Mouse (Mus musculus) hindbrain, embryonic 11.5 days (tissue): Measurements from ENCODE around the gene Ccdc169. TPM values are rescaled to one million over a fixed set of nuclear protein-coding genes. Genes with fewer than 3 reads are reported as not detected.

Experiments used
- ATAC-seq: fragments of 200-750 bp; cut with Nextera tagmentation; 2 replicates; pipeline ENCODE4 v1.8.0; 2017; ENCODE audit warnings: mild to moderate bottlenecking, moderate TSS enrichment, moderate library complexity; ENCODE audit not compliant: low FRiP score
- DNase-seq: peaks from one replicate; pipeline ENCODE4 v3.0.0-alpha.2; 2015; ENCODE audit warnings: low spot score
- H3K27ac ChIP-seq: fragments of 300-500 bp; sonication (generic); 2 replicates; pipeline ENCODE4 v1.5.1; 2014; ENCODE audit warnings: mild to moderate bottlenecking, low read depth, low read length
- H3K27me3 ChIP-seq: fragments of 300-500 bp; sonication (generic); 2 replicates; pipeline ENCODE4 v1.6.1; 2014; ENCODE audit warnings: mild to moderate bottlenecking, low read length, moderate library complexity, mixed read lengths; ENCODE audit not compliant: control insufficient read depth, insufficient read depth
- H3K36me3 ChIP-seq: fragments of 300-500 bp; sonication (generic); 2 replicates; pipeline ENCODE4 v1.6.1; 2014; ENCODE audit warnings: mild to moderate bottlenecking, low read length, moderate library complexity, mixed read lengths; ENCODE audit not compliant: control insufficient read depth, insufficient read depth
- H3K4me1 ChIP-seq: fragments of 300-500 bp; sonication (generic); replicated peaks from 2 replicates; pipeline ENCODE4 v1.6.1; 2014; ENCODE audit warnings: low read length, mixed read lengths; ENCODE audit not compliant: control insufficient read depth, insufficient read depth
- H3K4me2 ChIP-seq: fragments of 300-500 bp; sonication (generic); replicated peaks from 2 replicates; pipeline ENCODE4 v1.6.1; 2014; ENCODE audit warnings: mild to moderate bottlenecking, low read depth, low read length
- H3K4me3 ChIP-seq: fragments of 300-500 bp; sonication (generic); 2 replicates; pipeline ENCODE4 v1.5.1; 2014; ENCODE audit warnings: low read depth, low read length
- H3K9ac ChIP-seq: fragments of 300-500 bp; sonication (generic); 2 replicates; pipeline ENCODE4 v1.6.1; 2014; ENCODE audit warnings: low read depth, low read length
- H3K9me3 ChIP-seq: fragments of 300-500 bp; sonication (generic); 2 replicates; pipeline ENCODE4 v1.6.1; 2016; ENCODE audit warnings: low read length; ENCODE audit not compliant: control insufficient read depth
- WGBS: fragments of 180-500 bp; shearing (Covaris S2); extraction: QIAGEN DNeasy Blood & Tissue Kit; methylation state at CpG from one replicate; pipeline ENCODE4 v1.1.7; 2014; 5-methylcytosine and 5-hydroxymethylcytosine counted together
- polyA plus RNA-seq: library from polyadenylated mRNA; unstranded; fragments of >200 nt; fragmentation: Nextera tagmentation; extraction: Ambion mirVana; gene quantifications from 2 replicates; pipeline ENCODE4 v1.2.1, GENCODE M21; 2014

Ccdc169 gene
- polyA plus RNA-seq, 1 experiment from 2014 or later = 0.20 TPM

DNA sequence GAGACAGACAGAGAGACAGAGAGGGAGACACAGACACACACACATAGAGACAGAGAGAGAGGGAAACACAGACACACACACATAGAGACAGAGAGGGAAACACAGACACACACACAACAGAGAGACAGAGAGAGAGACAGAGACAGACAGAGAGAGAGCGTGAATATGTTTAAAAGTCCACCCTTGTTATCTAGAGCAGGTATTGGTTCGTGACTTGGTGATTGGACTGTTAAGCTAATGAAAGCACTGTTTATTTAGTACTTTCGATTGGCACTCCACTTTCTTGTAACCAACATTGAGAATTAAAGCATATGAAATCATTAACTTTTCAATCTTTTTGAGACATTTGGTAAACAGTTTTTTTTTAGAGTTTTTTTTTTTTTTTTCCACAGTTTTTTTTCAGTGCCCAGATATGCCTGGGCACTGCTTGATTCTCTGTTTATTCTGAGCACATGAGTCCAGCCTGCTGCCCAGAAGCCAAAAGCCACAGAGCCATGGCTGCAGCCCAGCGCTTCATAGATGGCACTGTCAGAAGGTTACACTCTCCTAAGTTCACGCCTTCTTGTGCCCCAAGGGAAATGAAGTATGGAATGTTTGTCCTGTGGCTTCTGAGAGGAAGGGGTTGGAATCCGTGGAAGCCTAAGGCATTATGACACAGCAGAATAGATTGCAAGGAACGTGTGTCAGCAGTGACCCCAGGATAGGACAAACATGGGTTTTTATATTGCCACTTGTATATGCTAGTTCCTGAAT, 22.6 kb upstream of the Ccdc169 start:
- DNase-seq (peak; percentile 22), ATAC-seq (no peak)
- H3K36me3 ChIP-seq = peaks cover 10% of the 10 kb centered on the region
- no peak overlapping the region for H3K4me3 ChIP-seq
- no peak overlapping the region for H3K27ac ChIP-seq
- H3K9me3 ChIP-seq = no peaks in the 10 kb centered on the region
- H3K4me2 ChIP-seq = no peak overlapping the region
- no peaks in the 10 kb centered on the region for H3K4me1 ChIP-seq
- WGBS = 69% methylated on average over 7 of the region's 7 CpGs
- H3K27me3 ChIP-seq = no peaks in the 10 kb centered on the region
- no peak overlapping the region for H3K9ac ChIP-seq

DNA sequence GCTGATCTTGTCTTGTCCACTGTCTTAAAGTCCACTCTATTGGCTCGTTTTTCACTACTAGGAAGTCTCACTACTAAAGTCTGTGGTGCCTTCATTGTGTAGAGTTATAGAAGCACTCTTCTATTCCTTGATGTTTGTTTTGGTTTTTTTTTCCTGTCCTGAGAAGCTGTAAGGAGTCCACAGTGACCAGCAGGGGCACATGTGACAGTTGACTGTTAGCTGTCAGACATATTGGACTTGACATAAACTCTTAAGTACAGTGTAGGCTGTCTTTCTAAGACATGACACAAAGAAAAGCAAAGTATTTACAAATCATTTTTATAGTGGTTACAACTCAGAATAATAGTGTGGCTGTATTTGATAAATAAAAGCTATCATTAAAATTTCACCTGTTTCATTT, 22.1 kb upstream of the Ccdc169 start:
- Histone ChIP-seq H3K4me1 (no peaks in the 10 kb centered on the region), H3K4me2 (no peak overlapping the region), H3K4me3 (no peak overlapping the region), H3K9ac (no peak overlapping the region), H3K9me3 (no peaks in the 10 kb centered on the region), H3K27ac (no peak overlapping the region), H3K36me3 (peaks cover 10% of the 10 kb centered on the region), H3K27me3 (no peaks in the 10 kb centered on the region)
- ATAC-seq (no peak), DNase-seq (no peak)
- WGBS = 52% methylated on average over 1 of the region's 1 CpGs

DNA sequence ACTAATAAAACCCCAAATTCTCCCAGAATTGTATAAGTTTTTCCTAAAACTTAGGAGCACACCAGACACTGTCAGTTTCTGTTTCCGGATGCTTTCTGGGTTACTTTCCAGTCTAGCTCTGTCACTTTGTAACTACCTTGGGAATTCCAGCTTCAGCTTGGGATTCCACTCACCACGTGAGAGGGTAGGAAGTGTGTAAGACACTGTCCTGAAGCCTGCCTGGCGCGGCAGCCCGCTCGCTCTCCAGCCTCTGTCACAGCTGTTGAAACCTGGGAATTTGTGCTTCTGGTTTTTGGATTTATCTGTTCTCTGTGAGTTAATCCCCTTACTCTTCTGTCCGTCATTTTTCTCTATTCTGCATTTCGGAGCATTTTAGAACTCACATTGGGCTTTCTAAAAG, 21.1 kb upstream of the Ccdc169 start:
- DNase-seq = no peak
- no peak for ATAC-seq
- Histone ChIP-seq H3K4me2 (no peak overlapping the region), H3K4me1 (no peaks in the 10 kb centered on the region), H3K9ac (no peak overlapping the region), H3K9me3 (no peaks in the 10 kb centered on the region), H3K27me3 (no peaks in the 10 kb centered on the region), H3K27ac (no peak overlapping the region), H3K36me3 (peaks cover 10% of the 10 kb centered on the region), H3K4me3 (no peak overlapping the region)
- WGBS = 94% methylated on average over 8 of the region's 8 CpGs

DNA sequence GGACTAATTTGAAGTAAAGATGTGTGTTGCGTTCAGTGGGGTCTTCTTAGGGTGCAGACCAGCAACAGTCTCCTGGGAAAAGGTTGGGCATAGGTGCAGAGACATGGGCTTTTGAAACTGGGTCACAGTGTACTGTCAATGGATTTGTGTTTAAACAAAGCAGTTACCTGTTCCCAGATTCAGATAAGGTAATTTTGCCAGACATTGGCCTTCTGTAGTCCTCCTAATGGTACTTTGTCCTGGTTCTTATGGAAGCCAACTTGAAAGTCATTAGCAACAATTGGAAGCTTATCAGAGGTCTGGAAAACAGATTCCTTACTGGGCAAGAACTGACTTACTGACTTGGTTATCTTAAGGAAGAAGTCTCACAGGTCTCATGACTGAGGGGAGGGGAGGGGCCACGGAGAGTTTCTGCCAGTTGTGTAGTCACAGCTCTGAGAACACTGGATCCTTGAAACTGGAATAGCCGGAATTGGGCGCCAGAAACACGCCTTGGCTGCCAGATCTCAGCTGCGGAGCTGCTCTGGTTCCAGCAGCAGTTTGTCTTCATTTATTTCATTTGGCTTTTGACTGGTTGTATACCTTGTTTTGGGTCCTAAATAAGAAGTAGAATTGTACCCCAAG, 17.8 kb upstream of the Ccdc169 start:
- no peak overlapping the region for H3K4me3 ChIP-seq
- H3K9me3 ChIP-seq = no peaks in the 10 kb centered on the region
- H3K4me2 ChIP-seq = no peak overlapping the region
- no peaks in the 10 kb centered on the region for H3K4me1 ChIP-seq
- H3K36me3 ChIP-seq = peaks cover 13% of the 10 kb centered on the region
- ATAC-seq = no peak
- no peak overlapping the region for H3K9ac ChIP-seq
- WGBS = 95% methylated on average over 6 of the region's 6 CpGs
- no peak for DNase-seq
- H3K27me3 ChIP-seq = no peaks in the 10 kb centered on the region
- no peak overlapping the region for H3K27ac ChIP-seq

DNA sequence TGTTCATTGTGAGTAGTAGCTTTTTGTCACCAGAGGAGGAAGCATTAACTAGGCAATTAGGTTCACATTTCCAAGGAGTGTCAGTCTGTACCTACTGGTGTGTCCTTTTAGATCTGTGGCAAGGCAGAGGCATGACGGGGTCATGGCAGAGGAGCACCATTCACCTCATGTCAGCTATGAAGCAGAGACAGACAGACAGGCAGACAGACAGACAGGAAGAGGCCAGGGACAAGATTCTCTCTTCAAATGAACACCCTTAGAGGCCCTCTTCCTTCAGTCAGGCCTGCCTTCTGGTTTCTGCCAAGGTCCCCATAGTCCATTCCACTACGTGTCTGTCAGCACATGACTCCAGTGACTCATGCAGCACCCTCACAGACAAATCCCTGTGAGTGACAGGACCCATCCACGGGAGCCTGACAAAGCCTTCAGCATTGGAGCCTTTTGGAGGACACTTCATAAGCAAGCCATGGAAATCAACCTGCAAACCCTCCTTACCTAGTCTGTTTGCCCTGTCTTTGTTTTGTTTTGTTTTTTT, 14.7 kb upstream of the Ccdc169 start:
- Histone ChIP-seq H3K9me3 (no peaks in the 10 kb centered on the region), H3K4me1 (no peaks in the 10 kb centered on the region), H3K36me3 (peaks cover 11% of the 10 kb centered on the region), H3K27ac (no peak overlapping the region), H3K27me3 (no peaks in the 10 kb centered on the region), H3K9ac (no peak overlapping the region), H3K4me2 (no peak overlapping the region), H3K4me3 (no peak overlapping the region)
- no peak for ATAC-seq
- DNase-seq = no peak
- 90% methylated on average over 3 of the region's 3 CpGs for WGBS

DNA sequence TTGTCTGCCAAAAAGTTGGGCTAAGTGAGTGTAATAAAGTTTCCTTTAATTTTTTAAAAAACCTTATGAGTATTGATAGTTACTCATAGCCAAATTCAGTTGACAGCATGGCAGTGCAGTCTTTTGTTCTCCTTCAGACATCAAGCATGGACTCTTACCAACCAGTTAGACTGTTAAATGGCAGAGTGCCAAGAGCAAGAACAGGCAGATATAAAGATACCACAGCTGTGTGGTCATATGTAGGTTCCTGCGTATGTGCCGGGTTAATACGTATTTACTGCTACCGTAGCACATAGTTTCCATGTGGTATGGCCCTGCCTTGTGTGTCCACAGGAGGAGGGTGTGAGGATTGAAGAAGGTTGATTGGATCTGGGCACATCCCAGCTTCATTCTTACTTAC, 14.1 kb upstream of the Ccdc169 start:
- Histone ChIP-seq H3K4me2 (no peak overlapping the region), H3K4me3 (no peak overlapping the region), H3K27ac (no peak overlapping the region), H3K36me3 (peaks cover 10% of the 10 kb centered on the region; the same call in 1 of the 2 replicates), H3K4me1 (no peaks in the 10 kb centered on the region), H3K9me3 (no peaks in the 10 kb centered on the region), H3K27me3 (no peaks in the 10 kb centered on the region), H3K9ac (no peak overlapping the region)
- DNase-seq (no peak), ATAC-seq (no peak)
- WGBS = 94% methylated on average over 4 of the region's 4 CpGs

DNA sequence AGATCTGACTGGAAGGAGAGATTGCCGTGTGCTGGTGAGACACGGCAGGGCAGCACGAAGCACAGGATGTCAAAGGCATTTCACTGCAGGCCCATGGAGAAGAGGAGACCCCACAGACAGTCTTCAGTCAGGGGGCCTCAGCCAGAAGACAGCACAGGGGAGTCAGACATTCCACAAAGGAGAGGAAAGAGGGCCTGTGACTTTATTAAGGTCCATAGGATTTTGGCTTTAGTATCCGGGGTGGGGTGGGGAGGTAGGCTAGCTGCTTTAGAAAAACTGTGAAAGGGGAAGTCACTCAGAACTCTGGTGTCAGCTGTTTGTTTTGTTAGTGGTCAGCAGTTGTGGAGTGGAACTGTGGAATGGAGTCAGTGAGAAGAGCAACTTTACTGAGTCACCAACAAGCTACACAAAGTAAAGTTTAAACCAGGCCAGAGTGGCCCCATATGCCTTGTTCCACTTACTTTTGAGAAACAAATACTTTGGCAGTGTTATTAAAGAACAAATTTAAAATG, 7.9 kb upstream of the Ccdc169 start:
- no peak for ATAC-seq
- no peak overlapping the region for H3K9ac ChIP-seq
- WGBS = 92% methylated on average over 4 of the region's 4 CpGs
- H3K36me3 ChIP-seq = peaks cover 12% of the 10 kb centered on the region
- no peak overlapping the region for H3K27ac ChIP-seq
- no peak overlapping the region for H3K4me3 ChIP-seq
- H3K9me3 ChIP-seq = no peaks in the 10 kb centered on the region
- no peak for DNase-seq
- no peaks in the 10 kb centered on the region for H3K4me1 ChIP-seq
- no peaks in the 10 kb centered on the region for H3K27me3 ChIP-seq
- H3K4me2 ChIP-seq = no peak overlapping the region

DNA sequence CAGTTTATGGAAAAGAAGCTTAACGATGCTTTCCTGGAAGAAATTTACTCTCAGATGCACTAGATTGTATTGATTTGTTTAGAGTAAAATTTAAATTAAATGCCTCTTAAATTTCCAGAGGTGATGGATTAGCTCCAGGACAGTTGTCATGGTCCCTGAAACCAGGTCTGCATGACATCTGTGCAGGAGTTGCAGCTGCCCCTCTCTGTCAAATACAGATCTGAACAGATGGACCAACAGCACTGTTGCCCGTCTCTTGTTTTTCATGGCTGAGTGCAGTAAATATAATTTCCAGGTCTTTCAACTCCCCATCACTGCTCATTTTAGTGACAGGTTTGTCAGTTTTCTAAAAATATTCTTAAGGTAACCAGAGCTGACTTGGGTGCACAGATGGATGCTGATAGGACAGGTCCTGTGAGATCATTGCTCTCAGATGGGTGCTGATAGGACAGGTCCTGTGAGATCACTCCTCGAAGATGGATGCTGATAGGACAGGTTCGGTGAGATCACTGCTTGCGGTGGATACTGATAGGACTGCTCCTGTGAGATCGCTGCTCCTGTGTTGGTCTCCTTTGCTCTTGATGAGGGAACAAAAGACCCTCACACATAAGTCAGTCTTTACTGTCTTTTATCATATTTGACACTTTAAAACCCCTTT, 5.4 kb upstream of the Ccdc169 start:
- Histone ChIP-seq H3K9ac (no peak overlapping the region), H3K36me3 (peaks cover 15% of the 10 kb centered on the region; the same call in 1 of the 2 replicates), H3K4me3 (no peak overlapping the region), H3K9me3 (no peaks in the 10 kb centered on the region), H3K27me3 (no peaks in the 10 kb centered on the region), H3K27ac (no peak overlapping the region), H3K4me2 (no peak overlapping the region), H3K4me1 (no peaks in the 10 kb centered on the region)
- WGBS = 91% methylated on average over 6 of the region's 6 CpGs
- DNase-seq (no peak), ATAC-seq (no peak)
